Comparison of ENCODE assay signal across 11 mouse cellular contexts in the genomic region with DNA sequence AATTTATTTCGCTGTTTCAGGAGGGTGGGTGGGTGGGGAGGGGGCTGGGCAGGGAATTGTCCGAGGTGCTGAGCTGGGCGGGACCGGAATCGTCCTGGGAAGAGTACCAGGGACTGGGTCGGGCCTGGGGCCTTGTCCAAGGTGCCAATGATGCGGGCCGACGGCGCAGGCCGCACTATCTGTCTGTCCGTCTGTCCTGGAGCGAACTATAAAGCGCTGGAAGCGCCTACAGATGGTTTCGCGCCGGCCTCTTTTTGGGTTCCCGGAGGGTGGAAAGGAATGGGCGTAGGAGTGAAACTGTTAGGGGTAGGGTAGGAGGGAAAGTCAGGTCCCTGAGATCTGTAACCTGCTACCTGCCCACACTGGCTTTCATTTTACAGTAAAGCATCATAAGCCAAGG. TPM values are rescaled to one million over a fixed set of nuclear protein-coding genes. Genes with fewer than 3 reads are reported as not detected.
A peak's percentile ranks its signal among the peaks of the same experiment; 100 is the strongest.
DNase-seq lines count a peak whose midpoint lies in the region; ATAC-seq and TF ChIP-seq lines count a peak whose summit lies in the region.
"Had no signal": no experiment of that assay in that cellular context is flagged by ENCODE, and none has a peak within 500 bp of the region (broad histone marks: within the 10 kb centered on the region; RNA-seq: fewer than 3 reads in every experiment).

No protein-coding gene starts in this region.

- H3K27me3 ChIP-seq in hindbrain, embryonic 13.5 days = peaks cover 18% of the 10 kb centered on the region; the same call in 1 of the 2 replicates
- peaks cover 4% of the 10 kb centered on the region; the same call in 1 of the 2 replicates for H3K27me3 ChIP-seq in neural tube, embryonic 15.5 days (replicated peaks)

- H3K4me1 ChIP-seq in cortical plate, adult 2 months (ENCODE audit: control insufficient read depth, insufficient read depth, low read length) = peaks cover 8% of the 10 kb centered on the region
- peaks cover 59% of the 10 kb centered on the region for H3K4me1 ChIP-seq in hindbrain, embryonic 13.5 days (replicated peaks)
- peaks cover 48% of the 10 kb centered on the region for H3K4me1 ChIP-seq in neural tube, embryonic 15.5 days

- H3K4me2 ChIP-seq in hindbrain, embryonic 13.5 days = peak overlapping the region; percentile 88
- H3K4me2 ChIP-seq in neural tube, embryonic 15.5 days = peak overlapping the region; percentile 83

- TF ChIP-seq POLR2A in cortical plate, adult 2 months (IDR thresholded peaks at IDR 0.05; ENCODE audit: extremely low read depth, insufficient read depth, low read length) = no peak

- no peaks in the 10 kb centered on the region for H3K36me3 ChIP-seq in hindbrain, embryonic 13.5 days
- H3K36me3 ChIP-seq in neural tube, embryonic 15.5 days = no peaks in the 10 kb centered on the region
- H3K36me3 ChIP-seq: intestine, embryonic 15.5 days had no signal

- WGBS in hindbrain, embryonic 13.5 days = 2% methylated on average over 20 of the region's 20 CpGs
- 6% methylated on average over 20 of the region's 20 CpGs for WGBS in neural tube, embryonic 15.5 days

- H3K9me3 ChIP-seq in hindbrain, embryonic 13.5 days = no peaks in the 10 kb centered on the region
- no peaks in the 10 kb centered on the region for H3K9me3 ChIP-seq in neural tube, embryonic 15.5 days (replicated peaks)
- H3K9me3 ChIP-seq: intestine, embryonic 15.5 days had no signal

- peak overlapping the region; percentile 98 for H3K9ac ChIP-seq in hindbrain, embryonic 13.5 days
- peak overlapping the region; percentile 88 for H3K9ac ChIP-seq in neural tube, embryonic 15.5 days (replicated peaks)
- H3K9ac ChIP-seq: intestine, embryonic 15.5 days; liver, embryonic 14.5 days had no signal

- no peak for TF ChIP-seq CTCF in cortical plate, adult 2 months (IDR thresholded peaks at IDR 0.05; ENCODE audit: extremely low read depth, insufficient read depth, low read length)

- peak overlapping the region; percentile 97 for H3K4me3 ChIP-seq in cortical plate, adult 2 months (ENCODE audit: insufficient read depth, low read length)
- H3K4me3 ChIP-seq in hindbrain, embryonic 13.5 days = peak overlapping the region; percentile 87
- peak overlapping the region; percentile 73 for H3K4me3 ChIP-seq in neural tube, embryonic 15.5 days (replicated peaks)

- DNase-seq in layer of hippocampus, postnatal 36 days = peak; percentile 17 to 19
- DNase-seq in layer of hippocampus, adult 8-10 months (ENCODE audit: low spot score in 2 of 2) = no peak
- no peak for DNase-seq in gastrocnemius, postnatal 36 days
- DNase-seq in liver = no peak

- ATAC-seq in hindbrain, embryonic 13.5 days (ENCODE audit: low FRiP score) = no peak
- ATAC-seq in neural tube, embryonic 15.5 days (ENCODE audit: low FRiP score) = no peak
- ATAC-seq: intestine, embryonic 15.5 days had no signal

- intact Hi-C loops in gastrocnemius, postnatal 36 days (cut with DNase I) = no loop called here

- peak overlapping the region; percentile 31; the same call in 1 of the 2 replicates for H3K27ac ChIP-seq in cortical plate, adult 2 months (ENCODE audit: insufficient read depth, low read length)
- no peak overlapping the region; the same call in 1 of the 2 replicates for H3K27ac ChIP-seq in hindbrain, embryonic 13.5 days
- peak overlapping the region; percentile 20; the same call in 1 of the 2 replicates for H3K27ac ChIP-seq in neural tube, embryonic 15.5 days (replicated peaks)
- H3K27ac ChIP-seq: intestine, embryonic 15.5 days; liver, embryonic 14.5 days had no signal

RNA-seq across cellular contexts. Expression of a gene that starts 2.5 kb away (rescaled TPM):
- total RNA-seq in layer of hippocampus, postnatal 36 days (2021) = 100 to 1,000 TPM; 194 to 207 TPM
- 100 to 1,000 TPM; 159 to 177 (median 168) TPM for total RNA-seq in layer of hippocampus, adult 8-10 months (2022)
- 304 and 313 TPM in 2 replicates for polyA plus RNA-seq in cortical plate, adult 2 months (2012; rRNA removed)
- polyA plus RNA-seq in hindbrain, embryonic 13.5 days (2015; fragmentation: Nextera tagmentation; extraction: Ambion mirVana) = 6.1 and 6.5 TPM in 2 replicates
- polyA plus RNA-seq in neural tube, embryonic 15.5 days (2015; fragmentation: Nextera tagmentation; extraction: Ambion mirVana) = 10.0 and 11.6 TPM in 2 replicates
- total RNA-seq in gastrocnemius, postnatal 36 days (2021) = not detected
- polyA plus RNA-seq: thymus, postnatal 0 days had no signal

RNA-seq across cellular contexts. Expression of a gene that starts 28.0 kb away (rescaled TPM):
- total RNA-seq in layer of hippocampus, postnatal 36 days (2021) = not detected
- not detected for total RNA-seq in layer of hippocampus, adult 8-10 months (2022)
- not detected in 2 replicates for polyA plus RNA-seq in cortical plate, adult 2 months (2012; rRNA removed)
- polyA plus RNA-seq in hindbrain, embryonic 13.5 days (2015; fragmentation: Nextera tagmentation; extraction: Ambion mirVana) = 4.1 and 6.7 TPM in 2 replicates
- 0.73 TPM in 1 of 2 replicates, not detected in the other for polyA plus RNA-seq in neural tube, embryonic 15.5 days (2015; fragmentation: Nextera tagmentation; extraction: Ambion mirVana)
- total RNA-seq in gastrocnemius, postnatal 36 days (2021) = not detected
- total RNA-seq: gastrocnemius, postnatal 4 days had no signal
- polyA plus RNA-seq: thymus, postnatal 0 days had no signal

RNA-seq across cellular contexts. Expression of a gene that starts 35.7 kb away (rescaled TPM):
- not detected for total RNA-seq in layer of hippocampus, postnatal 36 days (2021)
- under 1 TPM in 2 of 4 experiments, not detected in 2; 0.74 to 0.82 TPM for total RNA-seq in layer of hippocampus, adult 8-10 months (2022)
- polyA plus RNA-seq in cortical plate, adult 2 months (2012; rRNA removed) = 0.66 and 1.4 TPM in 2 replicates
- polyA plus RNA-seq in hindbrain, embryonic 13.5 days (2015; fragmentation: Nextera tagmentation; extraction: Ambion mirVana) = 2.9 and 4.9 TPM in 2 replicates
- polyA plus RNA-seq in neural tube, embryonic 15.5 days (2015; fragmentation: Nextera tagmentation; extraction: Ambion mirVana) = 0.41 and 1.5 TPM in 2 replicates
- total RNA-seq in gastrocnemius, postnatal 36 days (2021) = not detected
- total RNA-seq: gastrocnemius, postnatal 4 days had no signal
- polyA plus RNA-seq: liver, embryonic 14.5 days had no signal

Comparison
In these comparisons a context has a peak if more than half of its experiments do, and no peak if none do; other contexts are left out.
1. DNase-seq: peak in layer of hippocampus, postnatal 36 days (2 of 2); none in layer of hippocampus, adult 8-10 months (0 of 2), gastrocnemius, postnatal 36 days (0 of 2) and liver (single experiment).
2. RNA of a gene that starts 2.5 kb away (total RNA-seq): 194 to 207 TPM in layer of hippocampus, postnatal 36 days and 159 to 177 TPM in layer of hippocampus, adult 8-10 months; not detected in gastrocnemius, postnatal 36 days; every median in the first group is over 100 times any median in the second.
3. Peak in every context shown above with its lines, with median percentiles within 50 percentile points of each other: H3K4me3 ChIP-seq.